Mouse (Mus musculus) midbrain, embryonic 11.5 days (tissue): ENCODE measurements around the gene Msi2. TPM values are rescaled to one million over a fixed set of nuclear protein-coding genes. Genes with fewer than 3 reads are reported as not detected.
A peak's percentile ranks its signal among the peaks of the same experiment; 100 is the strongest.

Experiments
- ATAC-seq: fragments of 200-750 bp; cut with Nextera tagmentation; 2 replicates; pipeline ENCODE4 v1.8.0; 2017; ENCODE audit warnings: moderate TSS enrichment, moderate library complexity; ENCODE audit not compliant: low FRiP score
- DNase-seq: peaks from one replicate; pipeline ENCODE4 v3.0.0; 2015; ENCODE audit warnings: low spot score; ENCODE audit errors: missing footprints
- H3K27ac ChIP-seq: fragments of 300-500 bp; sonication (generic); 2 replicates; pipeline ENCODE4 v1.5.1; 2014; ENCODE audit warnings: low read depth, low read length
- H3K27me3 ChIP-seq: fragments of 300-500 bp; sonication (generic); 2 replicates; pipeline ENCODE4 v1.6.1; 2014; ENCODE audit warnings: mild to moderate bottlenecking, low read length, moderate library complexity, mixed read lengths; ENCODE audit not compliant: control insufficient read depth, insufficient read depth
- H3K36me3 ChIP-seq: fragments of 300-500 bp; sonication (generic); 2 replicates; pipeline ENCODE4 v1.6.1; 2014; ENCODE audit warnings: mild to moderate bottlenecking, low read length, moderate library complexity, mixed read lengths; ENCODE audit not compliant: control insufficient read depth, insufficient read depth
- H3K4me1 ChIP-seq: fragments of 300-500 bp; sonication (generic); 2 replicates; pipeline ENCODE4 v1.6.1; 2014; ENCODE audit warnings: low read length; ENCODE audit not compliant: control insufficient read depth, insufficient read depth
- H3K4me2 ChIP-seq: fragments of 300-500 bp; sonication (generic); 2 replicates; pipeline ENCODE4 v1.6.1; 2014; ENCODE audit warnings: mild to moderate bottlenecking, moderate library complexity
- H3K4me3 ChIP-seq: fragments of 300-500 bp; sonication (generic); 2 replicates; pipeline ENCODE4 v1.5.1; 2014; ENCODE audit warnings: low read depth, low read length
- H3K9ac ChIP-seq: fragments of 300-500 bp; sonication (generic); 2 replicates; pipeline ENCODE4 v1.6.1; 2014; ENCODE audit warnings: low read length
- H3K9me3 ChIP-seq: fragments of 300-500 bp; sonication (generic); 2 replicates; pipeline ENCODE4 v1.6.1; 2016; ENCODE audit warnings: low read length; ENCODE audit not compliant: control insufficient read depth
- WGBS: fragments of 180-500 bp; shearing (Covaris S2); extraction: QIAGEN DNeasy Blood & Tissue Kit; methylation state at CpG from one replicate; pipeline ENCODE4 v1.1.7; 2014; 5-methylcytosine and 5-hydroxymethylcytosine counted together
- polyA plus RNA-seq: library from polyadenylated mRNA; unstranded; fragments of >200 nt; fragmentation: Nextera tagmentation; extraction: Ambion mirVana; gene quantifications from 2 replicates; pipeline ENCODE4 v1.2.1, GENCODE M21; 2014

Msi2 gene
- polyA plus RNA-seq, 1 experiment from 2014 or later: 27.0 TPM

GRCm38 (mm10) chr11:88603366-88603765 is 114.9 kb downstream of the Msi2 start:
- no peak overlapping the region for H3K27ac ChIP-seq
- no peak overlapping the region for H3K9ac ChIP-seq
- 0 out of 2 replicates have a peak, but pooled peaks cover 2% of the 10 kb centered on the region for H3K36me3 ChIP-seq
- 91% methylated on average over 11 of the region's 11 CpGs for WGBS
- H3K4me2 ChIP-seq: no peak overlapping the region
- DNase-seq (no peak), ATAC-seq (no peak)
- H3K4me3 ChIP-seq: no peak overlapping the region
- H3K4me1 ChIP-seq: peaks cover 47% of the 10 kb centered on the region
- no peaks in the 10 kb centered on the region for H3K9me3 ChIP-seq
- no peaks in the 10 kb centered on the region for H3K27me3 ChIP-seq

- Histone ChIP-seq H3K27ac (no peak overlapping the region), H3K4me3 (no peak overlapping the region), H3K4me2 (no peak overlapping the region), H3K4me1 (peaks cover 41% of the 10 kb centered on the region), H3K9ac (no peak overlapping the region), H3K9me3 (no peaks in the 10 kb centered on the region), H3K36me3 (0 out of 2 replicates have a peak, but pooled peaks cover 2% of the 10 kb centered on the region), H3K27me3 (no peaks in the 10 kb centered on the region)
- WGBS: 92% methylated on average over 7 of the region's 7 CpGs
- no peak for ATAC-seq
- DNase-seq: no peak
These were observed 115.7 kb downstream of the Msi2 start for GRCm38 (mm10) chr11:88602471-88603120.

- ATAC-seq: no peak
- Histone ChIP-seq H3K4me2 (no peak overlapping the region), H3K4me1 (peaks cover 30% of the 10 kb centered on the region), H3K4me3 (no peak overlapping the region), H3K27me3 (no peaks in the 10 kb centered on the region), H3K27ac (no peak overlapping the region), H3K9me3 (no peaks in the 10 kb centered on the region), H3K9ac (no peak overlapping the region), H3K36me3 (0 out of 2 replicates have a peak, but pooled peaks cover 2% of the 10 kb centered on the region)
- WGBS: 91% methylated on average over 3 of the region's 3 CpGs
- no peak for DNase-seq
These were observed 118.1 kb downstream of the Msi2 start for GRCm38 (mm10) chr11:88600194-88600593.

GRCm38 (mm10) chr11:88599332-88600130 is 118.8 kb downstream of the Msi2 start:
- Histone ChIP-seq H3K27ac (peak overlapping the region; percentile 40), H3K27me3 (no peaks in the 10 kb centered on the region), H3K36me3 (0 out of 2 replicates have a peak, but pooled peaks cover 2% of the 10 kb centered on the region), H3K4me2 (no peak overlapping the region), H3K4me1 (peaks cover 30% of the 10 kb centered on the region), H3K4me3 (no peak overlapping the region), H3K9me3 (no peaks in the 10 kb centered on the region), H3K9ac (no peak overlapping the region)
- DNase-seq (no peak), ATAC-seq (no peak)
- 81% methylated on average over 17 of the region's 17 CpGs for WGBS

GRCm38 (mm10) chr11:88598848-88599175 is 119.5 kb downstream of the Msi2 start:
- no peak overlapping the region for H3K9ac ChIP-seq
- peaks cover 34% of the 10 kb centered on the region for H3K4me1 ChIP-seq
- H3K36me3 ChIP-seq: 0 out of 2 replicates have a peak, but pooled peaks cover 2% of the 10 kb centered on the region
- DNase-seq: no peak
- no peak for ATAC-seq
- no peaks in the 10 kb centered on the region for H3K9me3 ChIP-seq
- no peak overlapping the region for H3K27ac ChIP-seq
- 81% methylated on average over 3 of the region's 3 CpGs for WGBS
- H3K27me3 ChIP-seq: no peaks in the 10 kb centered on the region
- no peak overlapping the region for H3K4me2 ChIP-seq
- no peak overlapping the region for H3K4me3 ChIP-seq

- Histone ChIP-seq H3K27ac (no peak overlapping the region), H3K36me3 (0 out of 2 replicates have a peak, but pooled peaks cover under 1% of the 10 kb centered on the region), H3K27me3 (no peaks in the 10 kb centered on the region)
These were observed 120.0 kb downstream of the Msi2 start for GRCm38 (mm10) chr11:88598150-88598847.

GRCm38 (mm10) chr11:88595616-88596015 is 122.7 kb downstream of the Msi2 start:
- no peak overlapping the region for H3K4me3 ChIP-seq
- H3K9me3 ChIP-seq: no peaks in the 10 kb centered on the region
- DNase-seq: no peak
- H3K4me2 ChIP-seq: no peak overlapping the region
- no peaks in the 10 kb centered on the region for H3K27me3 ChIP-seq
- H3K9ac ChIP-seq: no peak overlapping the region
- no peaks in the 10 kb centered on the region for H3K36me3 ChIP-seq
- H3K4me1 ChIP-seq: peaks cover 32% of the 10 kb centered on the region
- ATAC-seq: no peak
- 60% methylated on average over 4 of the region's 4 CpGs for WGBS
- H3K27ac ChIP-seq: no peak overlapping the region

More at GRCm38 (mm10) chr11:88598150-88598847, 120.0 kb downstream of the Msi2 start:
- Histone ChIP-seq H3K4me1 (peaks cover 34% of the 10 kb centered on the region), H3K9me3 (no peaks in the 10 kb centered on the region), H3K4me3 (no peak overlapping the region), H3K4me2 (no peak overlapping the region), H3K9ac (no peak overlapping the region)
- no peak for ATAC-seq
- no peak for DNase-seq
- 71% methylated on average over 11 of the region's 11 CpGs for WGBS

- no peak overlapping the region for H3K27ac ChIP-seq
- WGBS: 64% methylated on average over 13 of the region's 13 CpGs
- peaks cover under 1% of the 10 kb centered on the region; the same call in 1 of the 2 replicates for H3K36me3 ChIP-seq
- no peak overlapping the region for H3K4me2 ChIP-seq
- DNase-seq (no peak), ATAC-seq (no peak)
- peaks cover 33% of the 10 kb centered on the region for H3K4me1 ChIP-seq
- H3K9me3 ChIP-seq: no peaks in the 10 kb centered on the region
- no peak overlapping the region for H3K9ac ChIP-seq
- H3K4me3 ChIP-seq: no peak overlapping the region
- no peaks in the 10 kb centered on the region for H3K27me3 ChIP-seq
These were observed 123.3 kb downstream of the Msi2 start for GRCm38 (mm10) chr11:88594804-88595611.
